Mouse (Mus musculus) kidney, embryonic 14.5 days (tissue): ENCODE results near the gene Axin1. TPM values are rescaled to one million over a fixed set of nuclear protein-coding genes. Genes with fewer than 3 reads are reported as not detected.

Experiments used
- ATAC-seq: fragments of 200-750 bp; cut with Nextera tagmentation; 2 replicates; pipeline ENCODE4 v1.8.0; 2017; ENCODE audit warnings: moderate number of reproducible peaks, mild to moderate bottlenecking, moderate TSS enrichment, moderate library complexity; ENCODE audit not compliant: low FRiP score, low TSS enrichment
- H3K27ac ChIP-seq: fragments of 300-500 bp; sonication (generic); 2 replicates; pipeline ENCODE4 v1.5.1; 2014; ENCODE audit warnings: low read depth, mild to moderate bottlenecking, low read length, moderate library complexity, mixed read lengths
- H3K27me3 ChIP-seq: fragments of 300-500 bp; sonication (generic); 2 replicates; pipeline ENCODE4 v1.6.1; 2014; ENCODE audit warnings: mild to moderate bottlenecking, low read length; ENCODE audit not compliant: control insufficient read depth, insufficient read depth
- H3K36me3 ChIP-seq: fragments of 300-500 bp; sonication (generic); 2 replicates; pipeline ENCODE4 v1.6.1; 2014; ENCODE audit warnings: low read length, mixed read lengths; ENCODE audit not compliant: control insufficient read depth, insufficient read depth
- H3K4me1 ChIP-seq: fragments of 300-500 bp; sonication (generic); 2 replicates; pipeline ENCODE4 v1.6.1; 2014; ENCODE audit warnings: low read length, mixed read lengths; ENCODE audit not compliant: control insufficient read depth, insufficient read depth
- H3K4me2 ChIP-seq: fragments of 300-500 bp; sonication (generic); replicated peaks from 2 replicates; pipeline ENCODE4 v1.6.1; 2014; ENCODE audit warnings: low read depth, mild to moderate bottlenecking, low read length
- H3K4me3 ChIP-seq: fragments of 300-500 bp; sonication (generic); 2 replicates; pipeline ENCODE4 v1.5.1; 2014; ENCODE audit warnings: mild to moderate bottlenecking, low read length
- H3K9ac ChIP-seq: fragments of 300-500 bp; sonication (generic); 2 replicates; pipeline ENCODE4 v1.6.1; 2014; ENCODE audit warnings: low read depth, mild to moderate bottlenecking, low read length, moderate library complexity
- H3K9me3 ChIP-seq: fragments of 300-500 bp; sonication (generic); 2 replicates; pipeline ENCODE4 v1.6.1; 2016; ENCODE audit warnings: low read length; ENCODE audit not compliant: control insufficient read depth
- WGBS: fragments of 180-500 bp; shearing (Covaris S2); extraction: QIAGEN DNeasy Blood & Tissue Kit; methylation state at CpG from one replicate; pipeline ENCODE4 v1.1.7; 2014; 5-methylcytosine and 5-hydroxymethylcytosine counted together
- polyA plus RNA-seq: library from polyadenylated mRNA; unstranded; fragments of >200 nt; fragmentation: Nextera tagmentation; extraction: Ambion mirVana; gene quantifications from 2 replicates; pipeline ENCODE4 v1.2.1, GENCODE M21; 2014

Gene Axin1
- polyA plus RNA-seq, 1 experiment from 2014 or later, result 10.2 TPM

DNA sequence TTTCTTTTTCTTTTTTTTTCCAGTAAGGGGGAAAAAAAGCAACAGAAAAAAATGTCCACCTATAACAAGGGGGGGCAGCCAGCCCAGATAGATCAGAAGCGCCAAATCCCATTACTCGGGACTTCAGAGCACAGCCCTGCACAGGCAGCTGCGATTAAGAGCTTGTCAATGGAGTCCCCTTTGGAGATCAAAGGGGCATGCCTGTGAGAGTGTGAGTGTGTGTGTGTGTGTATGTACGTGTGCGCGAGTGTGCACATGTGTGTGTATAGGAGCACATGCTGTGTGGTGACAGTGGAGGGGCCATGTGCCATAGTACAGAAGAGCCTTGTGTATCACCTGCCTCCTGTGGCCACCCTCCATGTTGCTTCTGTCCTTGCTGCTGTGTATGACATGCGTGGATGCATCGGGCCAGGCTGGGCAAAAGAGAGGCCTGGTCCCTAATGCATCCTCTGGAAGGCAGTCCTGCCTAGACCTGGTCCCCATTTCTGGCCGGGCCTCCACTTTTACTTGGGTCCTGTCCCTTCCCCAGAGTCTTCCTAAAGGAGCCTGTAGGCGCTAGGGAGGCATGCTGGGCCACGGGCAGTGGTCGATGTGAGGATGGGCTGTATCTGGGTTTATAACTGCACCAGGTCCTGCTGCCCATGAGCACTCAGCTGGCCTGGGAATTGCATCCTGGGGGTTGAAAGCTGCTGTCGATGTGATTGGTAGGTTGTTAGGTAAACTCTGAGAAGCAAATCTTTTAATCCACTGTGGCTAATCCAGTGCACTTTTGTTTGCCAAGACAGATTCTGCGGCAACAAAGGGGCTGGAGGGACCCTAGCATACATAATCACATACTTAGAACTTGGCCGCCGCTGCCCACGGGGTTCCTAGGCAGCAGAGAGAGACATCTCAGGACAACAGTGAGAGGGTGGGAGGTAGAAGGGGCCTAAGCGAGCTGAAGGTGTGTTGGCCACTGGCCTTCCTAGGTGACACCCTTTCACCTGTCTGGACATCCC is 6.3 kb upstream of the Axin1 start:
- H3K4me3 ChIP-seq, result no peak overlapping the region
- 93% methylated on average over 18 of the region's 18 CpGs for WGBS
- H3K9ac ChIP-seq, result no peak overlapping the region
- no peaks in the 10 kb centered on the region for H3K27me3 ChIP-seq
- H3K4me2 ChIP-seq, result no peak overlapping the region
- ATAC-seq, result no peak
- H3K36me3 ChIP-seq, result peaks cover 45% of the 10 kb centered on the region
- H3K9me3 ChIP-seq, result no peaks in the 10 kb centered on the region
- no peaks in the 10 kb centered on the region for H3K4me1 ChIP-seq
- no peak overlapping the region for H3K27ac ChIP-seq

DNA sequence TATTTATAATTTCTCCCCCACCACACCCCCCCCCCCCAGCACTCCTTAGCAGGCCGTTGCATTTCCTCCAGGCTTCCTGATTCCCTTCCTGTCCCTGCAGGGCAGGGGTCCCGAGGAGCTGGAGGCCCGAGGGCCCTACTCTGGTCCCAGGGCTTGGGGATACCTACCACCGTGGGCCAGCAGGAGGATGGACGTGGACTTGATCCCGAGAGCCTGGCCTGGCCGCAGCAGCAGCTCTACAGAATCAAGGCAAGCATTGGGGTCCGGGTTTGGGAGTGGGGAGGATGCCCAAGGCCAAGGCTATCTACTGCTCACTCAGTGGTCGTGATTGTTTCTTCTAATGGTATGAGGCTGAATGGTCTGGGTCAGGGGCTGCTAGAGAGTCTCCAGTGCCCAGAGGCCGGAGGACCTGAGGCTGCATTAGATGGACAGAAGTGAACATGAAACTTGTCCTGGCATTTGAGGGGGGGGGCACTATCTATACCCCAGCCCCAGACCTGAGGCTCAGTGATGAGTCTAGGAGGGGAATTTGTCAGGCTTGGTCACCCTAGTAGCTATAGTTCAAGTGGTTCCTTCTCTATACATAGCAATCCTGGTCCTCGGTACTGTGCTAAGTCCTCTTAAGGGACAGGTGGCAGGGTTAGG is 1.3 kb upstream of the Axin1 start:
- peaks cover 15% of the 10 kb centered on the region for H3K4me1 ChIP-seq
- H3K4me3 ChIP-seq, result no peak overlapping the region
- no peaks in the 10 kb centered on the region for H3K9me3 ChIP-seq
- H3K9ac ChIP-seq, result peak overlapping the region; percentile 47; the same call in 1 of the 2 replicates
- H3K36me3 ChIP-seq, result no peaks in the 10 kb centered on the region
- no peaks in the 10 kb centered on the region for H3K27me3 ChIP-seq
- no peak for ATAC-seq
- WGBS, result 82% methylated on average over 11 of the region's 11 CpGs
- no peak overlapping the region for H3K27ac ChIP-seq
- H3K4me2 ChIP-seq, result no peak overlapping the region

DNA sequence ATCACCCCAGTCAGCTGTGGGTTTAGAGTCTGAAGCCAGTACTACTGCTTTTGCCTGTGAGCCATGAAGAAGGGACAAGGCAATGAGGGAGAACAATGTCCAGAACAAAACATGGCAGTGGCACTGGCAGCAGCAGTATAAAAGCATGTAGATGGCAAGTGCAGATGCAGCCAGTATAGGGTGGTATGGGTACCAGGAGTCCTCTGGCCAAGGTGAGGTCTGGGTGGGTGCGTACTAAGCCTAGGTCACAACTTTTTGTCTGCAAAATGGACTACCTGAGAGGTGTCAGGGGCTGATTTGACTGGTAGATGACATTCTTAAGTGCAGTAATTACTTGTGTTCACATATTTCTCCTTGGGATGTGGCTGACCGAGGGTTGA is 747 bp upstream of the Axin1 start:
- H3K9ac ChIP-seq, result peak overlapping the region; percentile 47; the same call in 1 of the 2 replicates
- WGBS, result 68% methylated on average over 2 of the region's 2 CpGs
- H3K36me3 ChIP-seq, result peaks cover under 1% of the 10 kb centered on the region; the same call in 1 of the 2 replicates
- H3K27ac ChIP-seq, result peak overlapping the region; percentile 91; the same call in 1 of the 2 replicates
- peak overlapping the region; percentile 72 for H3K4me2 ChIP-seq
- peaks cover 15% of the 10 kb centered on the region for H3K4me1 ChIP-seq
- peak overlapping the region; percentile 90 for H3K4me3 ChIP-seq
- no peaks in the 10 kb centered on the region for H3K9me3 ChIP-seq
- no peak for ATAC-seq
- H3K27me3 ChIP-seq, result no peaks in the 10 kb centered on the region

DNA sequence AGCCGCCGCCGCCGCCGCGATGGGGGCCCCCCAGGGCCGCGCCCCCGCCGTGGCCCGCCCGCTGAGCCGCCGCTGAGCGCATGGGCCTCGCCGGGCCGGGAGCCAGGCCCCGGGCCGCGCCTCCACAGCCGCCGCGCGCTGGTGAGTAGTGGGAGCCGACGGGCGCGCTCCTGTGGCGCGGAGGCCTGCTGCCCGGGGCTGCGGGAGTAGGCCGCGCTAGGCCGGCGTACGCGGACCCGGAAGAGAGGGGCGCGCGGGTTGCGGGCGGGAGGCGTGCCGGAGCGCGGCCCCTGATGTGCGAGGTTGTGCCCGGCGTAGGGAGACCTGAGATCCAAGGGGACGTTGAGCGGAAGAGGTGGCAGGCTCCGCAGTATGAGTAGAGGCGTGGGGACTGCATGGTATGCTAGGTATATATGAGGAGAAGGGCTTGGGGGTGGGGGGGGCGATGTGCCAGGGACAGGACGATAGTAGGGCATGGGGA is 453 bp downstream of the Axin1 start:
- Histone ChIP-seq H3K4me1 (peaks cover 15% of the 10 kb centered on the region), H3K9me3 (no peaks in the 10 kb centered on the region), H3K27ac (peak overlapping the region; percentile 91), H3K9ac (peak overlapping the region; percentile 97), H3K36me3 (peaks cover 11% of the 10 kb centered on the region; the same call in 1 of the 2 replicates), H3K4me2 (peak overlapping the region; percentile 72), H3K4me3 (peak overlapping the region; percentile 90), H3K27me3 (no peaks in the 10 kb centered on the region)
- peak; percentile 66 for ATAC-seq
- WGBS, result under 1% methylated on average over 44 of the region's 58 CpGs

DNA sequence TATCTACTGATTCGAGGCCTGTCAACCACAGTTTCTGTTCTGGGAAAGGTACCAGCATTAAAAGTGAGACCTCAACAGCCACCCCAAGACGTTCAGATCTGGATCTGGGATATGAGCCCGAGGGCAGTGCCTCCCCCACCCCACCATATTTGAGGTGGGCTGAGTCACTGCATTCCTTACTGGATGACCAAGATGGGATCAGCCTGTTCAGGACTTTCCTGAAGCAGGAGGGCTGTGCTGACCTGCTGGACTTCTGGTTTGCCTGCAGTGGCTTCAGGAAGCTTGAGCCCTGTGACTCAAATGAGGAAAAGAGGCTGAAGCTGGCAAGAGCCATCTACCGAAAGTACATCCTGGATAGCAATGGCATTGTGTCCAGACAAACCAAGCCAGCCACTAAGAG is 4.3 kb downstream of the Axin1 start:
- Histone ChIP-seq H3K9me3 (no peaks in the 10 kb centered on the region), H3K27ac (no peak overlapping the region), H3K4me2 (no peak overlapping the region), H3K27me3 (no peaks in the 10 kb centered on the region), H3K4me1 (peaks cover 12% of the 10 kb centered on the region), H3K9ac (no peak overlapping the region), H3K36me3 (peaks cover 23% of the 10 kb centered on the region), H3K4me3 (no peak overlapping the region)
- 79% methylated on average over 4 of the region's 4 CpGs for WGBS
- ATAC-seq, result no peak

DNA sequence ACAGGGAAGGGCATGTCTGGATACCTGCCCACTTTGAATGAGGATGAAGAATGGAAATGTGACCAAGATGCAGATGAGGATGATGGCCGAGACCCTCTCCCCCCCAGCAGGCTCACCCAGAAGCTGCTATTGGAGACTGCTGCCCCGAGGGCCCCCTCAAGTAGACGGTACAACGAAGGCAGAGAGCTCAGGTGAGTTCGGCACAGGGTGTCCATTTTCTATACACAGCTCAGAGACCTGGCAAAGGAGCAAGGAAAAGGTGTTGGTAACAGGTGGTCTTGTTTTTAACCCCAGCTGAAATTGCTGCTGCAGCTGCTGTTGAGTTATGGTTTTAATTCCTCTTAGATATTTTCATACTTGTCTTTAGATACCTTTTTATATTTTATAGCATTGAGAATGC is 4.9 kb downstream of the Axin1 start:
- Histone ChIP-seq H3K9ac (no peak overlapping the region), H3K4me3 (no peak overlapping the region), H3K27me3 (no peaks in the 10 kb centered on the region), H3K4me2 (no peak overlapping the region), H3K4me1 (peaks cover 9% of the 10 kb centered on the region; the same call in 1 of the 2 replicates), H3K27ac (no peak overlapping the region), H3K9me3 (no peaks in the 10 kb centered on the region), H3K36me3 (peaks cover 27% of the 10 kb centered on the region)
- no peak for ATAC-seq
- 94% methylated on average over 5 of the region's 5 CpGs for WGBS

DNA sequence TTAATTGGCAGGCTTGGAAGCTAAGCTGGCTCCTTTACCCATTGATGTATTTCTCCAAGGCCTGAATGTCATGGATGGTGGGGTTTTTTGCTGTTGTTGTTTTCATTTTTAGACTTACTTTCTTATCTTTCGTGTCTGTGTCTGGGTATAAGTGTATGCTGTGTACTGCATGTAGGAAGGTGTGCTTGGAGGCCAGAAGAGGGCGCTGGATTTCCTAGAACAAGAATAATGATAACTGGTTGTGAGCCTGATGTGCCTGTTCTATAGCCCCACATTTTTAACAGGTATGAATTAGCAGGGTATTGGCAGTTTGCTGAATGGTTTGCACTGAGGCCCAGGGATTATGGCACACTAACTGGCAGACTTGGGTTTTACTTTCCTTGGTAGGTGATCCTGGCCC is 10.6 kb downstream of the Axin1 start:
- Histone ChIP-seq H3K36me3 (peaks cover 42% of the 10 kb centered on the region), H3K9ac (no peak overlapping the region), H3K27ac (no peak overlapping the region), H3K27me3 (no peaks in the 10 kb centered on the region), H3K4me2 (no peak overlapping the region), H3K4me3 (no peak overlapping the region), H3K4me1 (no peaks in the 10 kb centered on the region), H3K9me3 (no peaks in the 10 kb centered on the region)
- no peak for ATAC-seq
- WGBS, result 72% methylated on average over 2 of the region's 2 CpGs

DNA sequence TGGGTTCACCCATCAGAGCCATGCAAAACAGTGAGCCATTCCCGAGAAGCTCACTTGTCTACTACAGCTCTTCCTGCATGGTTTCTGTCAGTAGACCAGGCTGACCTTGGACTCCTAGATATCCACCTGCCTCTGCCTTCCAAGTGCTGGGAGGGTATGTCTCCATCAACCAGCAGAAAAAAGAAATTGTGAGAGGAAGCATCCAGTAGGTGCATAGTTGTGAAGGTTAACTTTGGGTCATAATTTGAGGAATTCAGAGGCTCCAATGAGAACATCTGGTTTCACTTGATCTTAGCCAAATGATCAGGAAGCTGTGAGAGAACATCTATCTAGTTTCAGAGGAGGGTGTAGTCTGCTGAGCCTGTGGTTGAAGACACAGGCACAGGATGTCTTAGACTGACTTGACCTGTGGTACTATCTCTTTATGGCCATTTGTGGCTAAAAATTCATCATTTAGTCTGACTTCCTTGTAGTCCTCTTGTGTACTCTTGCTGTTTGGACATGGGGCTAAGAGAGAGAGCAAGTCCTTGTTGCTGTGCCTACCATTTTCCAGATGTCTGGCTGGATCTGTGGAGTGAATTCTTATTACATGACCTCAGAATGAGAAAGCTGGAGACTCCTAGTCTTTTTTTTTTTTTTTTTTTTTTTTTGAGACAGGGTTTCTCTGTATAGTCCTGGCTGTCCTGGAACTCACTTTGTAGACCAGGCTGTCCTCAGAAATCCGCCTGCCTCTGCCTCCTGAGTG is 13.6 kb downstream of the Axin1 start:
- H3K4me3 ChIP-seq, result no peak overlapping the region
- H3K36me3 ChIP-seq, result peaks cover 40% of the 10 kb centered on the region
- H3K9ac ChIP-seq, result no peak overlapping the region
- no peak overlapping the region for H3K4me2 ChIP-seq
- 96% methylated on average over 2 of the region's 2 CpGs for WGBS
- H3K4me1 ChIP-seq, result no peaks in the 10 kb centered on the region
- no peak overlapping the region for H3K27ac ChIP-seq
- H3K9me3 ChIP-seq, result no peaks in the 10 kb centered on the region
- H3K27me3 ChIP-seq, result no peaks in the 10 kb centered on the region
- ATAC-seq, result no peak
